Mouse (Mus musculus) heart, embryonic 13.5 days (tissue): ENCODE measurements around the gene Naaa. TPM values are rescaled to one million over a fixed set of nuclear protein-coding genes. Genes with fewer than 3 reads are reported as not detected.

Source experiments
- ATAC-seq: fragments of 200-750 bp; cut with Nextera tagmentation; 2 replicates; pipeline ENCODE4 v1.8.0; 2017; ENCODE audit warnings: moderate TSS enrichment; ENCODE audit not compliant: insufficient number of reproducible peaks, low FRiP score, low TSS enrichment; ENCODE audit errors: extremely low read depth
- H3K27ac ChIP-seq: fragments of 300-500 bp; sonication (generic); replicated peaks from 2 replicates; pipeline ENCODE4 v1.5.1; 2015; ENCODE audit warnings: moderate library complexity, mild to moderate bottlenecking, inconsistent platforms
- H3K27me3 ChIP-seq: fragments of 300-500 bp; sonication (generic); replicated peaks from 2 replicates; pipeline ENCODE4 v1.6.1; 2015; ENCODE audit warnings: mild to moderate bottlenecking, inconsistent platforms
- H3K36me3 ChIP-seq: fragments of 300-500 bp; sonication (generic); 2 replicates; pipeline ENCODE4 v1.6.1; 2015; ENCODE audit warnings: mild to moderate bottlenecking, inconsistent platforms
- H3K4me1 ChIP-seq: fragments of 300-500 bp; sonication (generic); 2 replicates; pipeline ENCODE4 v1.6.1; 2015; ENCODE audit warnings: inconsistent platforms
- H3K4me2 ChIP-seq: fragments of 300-500 bp; sonication (generic); 2 replicates; pipeline ENCODE4 v1.6.1; 2015; ENCODE audit warnings: inconsistent platforms, mild to moderate bottlenecking, moderate library complexity
- H3K4me3 ChIP-seq: fragments of 300-500 bp; sonication (generic); 2 replicates; pipeline ENCODE4 v1.5.1; 2015; ENCODE audit warnings: moderate library complexity, mild to moderate bottlenecking, inconsistent platforms
- H3K9ac ChIP-seq: fragments of 300-500 bp; sonication (generic); 2 replicates; pipeline ENCODE4 v1.6.1; 2015; ENCODE audit warnings: inconsistent platforms, mild to moderate bottlenecking, moderate library complexity
- H3K9me3 ChIP-seq: fragments of 300-500 bp; sonication (generic); 2 replicates; pipeline ENCODE4 v1.6.1; 2016; ENCODE audit warnings: inconsistent platforms
- WGBS: fragments of 180-500 bp; shearing (Covaris S2); methylation state at CpG from one replicate; pipeline ENCODE4 v1.1.7; 2015; ENCODE audit warnings: mixed read lengths; 5-methylcytosine and 5-hydroxymethylcytosine counted together
- polyA plus RNA-seq: library from polyadenylated mRNA; unstranded; fragments of >200 nt; fragmentation: Nextera tagmentation; extraction: Ambion mirVana; gene quantifications from 2 replicates; pipeline ENCODE4 v1.2.1, GENCODE M21; 2015

Gene Naaa
- polyA plus RNA-seq, 1 experiment from 2014 or later, result 4.5 TPM

DNA sequence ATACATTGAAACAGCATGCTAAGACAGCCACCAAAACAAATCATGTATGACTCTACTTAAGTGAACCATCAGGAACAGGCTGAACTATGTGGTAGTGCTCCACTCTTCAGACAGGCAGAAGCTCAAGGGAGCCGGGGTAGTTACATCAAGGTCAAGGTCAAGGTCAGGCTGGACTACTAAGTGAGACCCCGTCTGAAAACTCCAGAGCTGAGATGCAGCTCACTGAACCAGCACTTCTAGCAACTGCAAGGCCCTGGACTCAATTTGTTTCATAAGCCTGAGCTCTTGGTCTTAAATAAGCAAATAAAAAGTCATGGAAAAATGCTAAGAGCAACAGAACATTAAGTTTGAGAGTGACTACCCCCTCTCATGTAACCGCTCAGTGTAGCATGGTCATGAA lies 26.3 kb upstream of the Naaa start:
- no peak for ATAC-seq
- Histone ChIP-seq H3K9ac (no peak overlapping the region), H3K4me1 (peaks cover 14% of the 10 kb centered on the region), H3K27me3 (no peaks in the 10 kb centered on the region), H3K36me3 (peaks cover 70% of the 10 kb centered on the region), H3K4me3 (no peak overlapping the region), H3K27ac (no peak overlapping the region), H3K4me2 (no peak overlapping the region), H3K9me3 (no peaks in the 10 kb centered on the region)
- WGBS, result 63% methylated on average over 3 of the region's 3 CpGs

DNA sequence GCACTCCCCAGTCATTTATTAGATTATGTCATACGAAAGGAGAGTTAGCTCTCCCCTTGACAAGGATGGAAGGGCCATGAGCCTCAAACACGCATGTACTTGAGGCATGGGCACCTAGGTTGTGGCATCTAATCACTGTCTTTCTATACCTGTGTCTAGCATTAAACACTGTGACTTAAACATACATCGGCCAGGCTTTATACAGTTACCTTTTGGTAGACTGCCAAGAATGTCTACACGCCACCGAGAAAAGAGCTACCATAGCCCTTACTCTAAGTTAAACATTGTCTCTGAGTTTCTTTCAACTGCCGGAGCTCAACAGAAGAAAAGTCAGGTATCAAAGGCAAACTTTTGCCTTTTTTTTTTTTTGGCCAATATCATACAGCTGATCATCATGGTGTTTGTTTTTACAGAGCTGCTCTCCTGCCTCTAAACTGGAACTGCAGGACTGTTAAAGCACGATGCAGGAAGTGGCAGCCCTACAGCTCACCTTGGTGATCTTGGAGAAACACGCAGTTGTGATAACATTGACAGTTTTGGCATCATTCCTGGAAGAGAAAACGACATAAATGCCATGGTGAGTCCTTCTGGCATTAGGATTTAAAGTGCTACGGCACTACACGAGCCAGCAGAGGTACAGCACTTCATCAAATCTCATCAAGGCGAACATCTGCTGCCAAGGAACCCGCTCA lies 24.3 kb upstream of the Naaa start:
- no peak for ATAC-seq
- Histone ChIP-seq H3K9me3 (no peaks in the 10 kb centered on the region), H3K4me1 (peaks cover 3% of the 10 kb centered on the region; the same call in 1 of the 2 replicates), H3K4me3 (no peak overlapping the region), H3K4me2 (no peak overlapping the region), H3K9ac (no peak overlapping the region), H3K36me3 (peaks cover 85% of the 10 kb centered on the region), H3K27me3 (no peaks in the 10 kb centered on the region), H3K27ac (no peak overlapping the region)
- WGBS, result 69% methylated on average over 13 of the region's 13 CpGs

DNA sequence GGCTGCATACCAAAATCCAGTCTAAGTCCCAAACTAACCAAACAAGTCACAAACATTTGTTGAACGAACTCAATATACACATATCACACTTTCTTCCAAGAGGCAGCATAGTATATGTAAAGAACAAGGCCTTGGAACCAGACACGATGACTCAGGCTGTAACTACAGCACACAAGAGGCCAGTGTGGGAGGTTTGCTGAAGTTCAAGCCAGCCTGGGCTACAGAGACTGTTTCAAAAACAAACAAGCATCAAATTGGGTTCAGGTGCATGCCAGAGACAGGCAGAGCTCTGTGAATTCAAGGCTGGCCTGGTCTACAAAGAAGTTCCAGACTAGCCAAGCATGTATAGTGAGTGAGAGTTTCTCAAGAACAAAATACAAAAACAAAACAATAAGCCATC lies 16.6 kb upstream of the Naaa start:
- ATAC-seq, result no peak
- H3K9me3 ChIP-seq, result no peaks in the 10 kb centered on the region
- no peak overlapping the region for H3K27ac ChIP-seq
- 92% methylated on average over 2 of the region's 2 CpGs for WGBS
- H3K4me2 ChIP-seq, result no peak overlapping the region
- H3K9ac ChIP-seq, result no peak overlapping the region
- H3K27me3 ChIP-seq, result no peaks in the 10 kb centered on the region
- peaks cover 96% of the 10 kb centered on the region for H3K36me3 ChIP-seq
- H3K4me3 ChIP-seq, result no peak overlapping the region
- no peaks in the 10 kb centered on the region for H3K4me1 ChIP-seq

DNA sequence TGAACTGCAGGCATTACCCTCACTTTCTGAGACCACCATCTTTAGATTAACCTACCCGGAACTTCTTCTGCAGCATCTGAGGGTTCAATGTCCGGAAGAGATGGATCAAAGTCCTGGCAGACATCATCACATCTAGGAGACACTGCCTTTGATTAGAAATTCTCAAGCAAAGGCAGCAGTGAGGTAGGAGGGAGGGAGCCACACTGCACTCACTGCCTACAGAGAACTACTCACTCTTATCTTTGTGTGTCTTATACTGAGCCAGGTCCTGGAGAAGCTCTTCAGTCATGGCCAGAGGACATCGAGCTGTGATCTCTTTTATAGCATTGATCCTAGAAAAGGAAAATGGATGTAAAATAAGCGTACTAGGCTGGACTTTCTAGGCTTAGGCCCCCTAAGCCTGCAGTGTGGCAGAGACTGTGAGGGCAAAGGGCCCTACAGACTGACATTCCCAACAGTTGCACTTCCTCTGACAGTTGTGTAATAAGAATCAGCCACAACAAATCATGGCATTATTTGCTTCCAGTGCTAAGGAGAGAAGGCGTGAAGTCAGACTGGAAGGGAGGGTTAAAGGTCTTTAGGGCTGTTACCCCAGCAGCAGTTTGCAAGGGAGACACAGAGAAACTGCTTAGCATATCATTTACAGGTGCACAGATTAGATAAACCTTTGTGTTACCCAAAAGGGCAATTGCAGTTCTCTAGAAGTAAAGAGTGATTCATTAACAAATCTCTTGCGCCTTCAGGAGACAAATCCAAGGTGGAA lies 13.9 kb upstream of the Naaa start:
- H3K4me2 ChIP-seq, result no peak overlapping the region
- H3K36me3 ChIP-seq, result peaks cover 98% of the 10 kb centered on the region
- H3K4me1 ChIP-seq, result no peaks in the 10 kb centered on the region
- ATAC-seq, result no peak
- H3K27me3 ChIP-seq, result no peaks in the 10 kb centered on the region
- WGBS, result 76% methylated on average over 6 of the region's 6 CpGs
- H3K9me3 ChIP-seq, result no peaks in the 10 kb centered on the region
- no peak overlapping the region for H3K27ac ChIP-seq
- no peak overlapping the region for H3K4me3 ChIP-seq
- H3K9ac ChIP-seq, result no peak overlapping the region

DNA sequence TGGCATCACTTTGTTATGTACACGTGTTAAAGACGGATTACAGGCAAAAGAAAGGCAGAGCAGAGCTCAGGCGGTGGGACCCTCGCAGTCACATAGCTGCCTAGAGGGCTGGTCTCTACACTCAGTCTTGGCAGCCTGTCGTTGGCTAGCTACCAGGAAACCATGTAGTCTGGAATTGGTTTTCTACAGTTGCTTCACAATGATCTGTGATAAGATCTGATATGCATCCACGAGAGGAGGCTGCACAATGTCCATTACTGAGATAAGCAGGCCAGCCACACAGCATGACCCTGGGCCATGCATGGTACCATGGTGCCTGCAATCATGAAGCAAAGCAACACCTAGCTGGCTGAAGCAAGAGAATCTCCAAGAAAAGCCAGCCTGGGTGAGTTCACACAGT lies 9.9 kb upstream of the Naaa start:
- Histone ChIP-seq H3K36me3 (peaks cover 83% of the 10 kb centered on the region), H3K4me3 (no peak overlapping the region), H3K4me2 (no peak overlapping the region), H3K4me1 (peaks cover 9% of the 10 kb centered on the region), H3K9ac (no peak overlapping the region), H3K27me3 (no peaks in the 10 kb centered on the region), H3K9me3 (no peaks in the 10 kb centered on the region), H3K27ac (no peak overlapping the region)
- ATAC-seq, result no peak
- WGBS, result 79% methylated on average over 6 of the region's 6 CpGs

DNA sequence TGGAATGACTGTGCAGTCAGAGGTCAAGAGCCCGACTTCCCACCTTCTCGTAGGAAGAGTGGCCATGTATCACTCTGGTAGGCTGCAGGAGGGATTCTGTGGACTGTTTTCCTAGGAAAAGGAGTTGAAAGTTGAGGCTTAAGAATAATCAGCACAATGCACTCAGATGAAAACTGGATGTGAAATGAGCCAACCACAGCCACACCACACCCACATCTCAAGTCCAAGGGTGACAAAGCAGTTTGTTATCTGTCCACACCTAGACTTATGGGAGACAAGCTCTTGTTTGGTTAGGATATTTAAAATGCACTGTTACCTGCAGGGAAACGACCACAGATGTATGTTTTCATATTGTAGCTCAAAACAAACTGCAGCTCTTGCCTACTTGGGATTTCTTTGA lies 5.1 kb upstream of the Naaa start:
- ATAC-seq, result no peak
- Histone ChIP-seq H3K9ac (no peak overlapping the region), H3K4me3 (no peak overlapping the region), H3K27ac (no peak overlapping the region), H3K4me1 (peaks cover 21% of the 10 kb centered on the region), H3K27me3 (no peaks in the 10 kb centered on the region), H3K9me3 (no peaks in the 10 kb centered on the region), H3K36me3 (peaks cover 37% of the 10 kb centered on the region), H3K4me2 (no peak overlapping the region)
- WGBS, result 43% methylated on average over 3 of the region's 3 CpGs

DNA sequence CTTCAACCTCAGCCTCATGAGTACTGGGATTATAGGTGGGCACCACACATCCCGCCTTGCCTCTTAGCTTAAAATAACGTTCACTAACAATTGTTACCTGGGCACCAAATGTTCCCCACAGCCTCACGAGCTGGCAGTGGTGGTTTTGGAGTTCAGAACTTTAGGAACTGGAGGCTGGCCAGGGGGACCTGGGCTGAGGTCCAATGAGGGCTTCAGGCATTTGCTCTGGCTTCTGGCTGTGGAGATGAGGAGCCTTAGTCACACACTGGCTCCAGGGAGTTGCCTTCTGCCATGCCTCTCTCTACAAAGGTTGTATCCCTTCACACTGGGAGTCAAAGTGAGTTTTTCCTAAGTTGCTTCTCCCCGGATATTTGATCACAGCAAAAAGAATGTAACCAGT lies 4.6 kb upstream of the Naaa start:
- Histone ChIP-seq H3K9ac (no peak overlapping the region), H3K9me3 (no peaks in the 10 kb centered on the region), H3K27ac (no peak overlapping the region), H3K4me1 (peaks cover 21% of the 10 kb centered on the region), H3K4me3 (no peak overlapping the region), H3K36me3 (peaks cover 32% of the 10 kb centered on the region), H3K27me3 (no peaks in the 10 kb centered on the region), H3K4me2 (no peak overlapping the region)
- no peak for ATAC-seq
- WGBS, result 71% methylated on average over 4 of the region's 4 CpGs

DNA sequence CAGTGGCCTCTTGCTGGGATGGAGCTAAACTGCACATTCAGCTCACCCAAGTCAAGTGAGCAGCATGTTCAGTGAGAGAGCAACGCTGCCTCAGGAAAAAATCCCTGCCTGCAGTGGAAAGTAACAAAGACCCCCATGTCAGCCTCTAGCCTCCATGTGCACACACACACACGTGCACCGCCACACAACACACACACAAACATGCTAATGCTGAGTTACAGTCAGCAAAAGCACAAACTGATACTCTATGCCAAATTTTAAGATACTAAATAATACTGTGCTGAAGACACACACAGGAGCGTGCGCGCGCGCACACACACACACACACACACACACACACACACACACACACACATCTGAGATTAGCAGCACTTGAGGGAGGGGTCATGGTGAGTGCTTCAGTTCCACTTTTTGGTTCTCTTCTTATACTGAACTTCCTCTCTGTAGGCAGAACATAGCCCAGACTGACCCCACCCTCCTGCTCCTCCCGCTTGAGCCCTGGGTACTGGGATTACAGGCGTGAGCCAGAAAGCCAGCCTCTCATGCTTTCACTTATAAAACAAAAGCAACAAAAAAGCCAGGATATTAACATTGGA lies 1.1 kb upstream of the Naaa start:
- Histone ChIP-seq H3K4me2 (no peak overlapping the region), H3K4me1 (peaks cover 21% of the 10 kb centered on the region), H3K27me3 (peaks cover 8% of the 10 kb centered on the region), H3K27ac (no peak overlapping the region), H3K36me3 (no peaks in the 10 kb centered on the region), H3K9ac (no peak overlapping the region), H3K4me3 (no peak overlapping the region), H3K9me3 (no peaks in the 10 kb centered on the region)
- no peak for ATAC-seq
- WGBS, result 87% methylated on average over 10 of the region's 10 CpGs

DNA sequence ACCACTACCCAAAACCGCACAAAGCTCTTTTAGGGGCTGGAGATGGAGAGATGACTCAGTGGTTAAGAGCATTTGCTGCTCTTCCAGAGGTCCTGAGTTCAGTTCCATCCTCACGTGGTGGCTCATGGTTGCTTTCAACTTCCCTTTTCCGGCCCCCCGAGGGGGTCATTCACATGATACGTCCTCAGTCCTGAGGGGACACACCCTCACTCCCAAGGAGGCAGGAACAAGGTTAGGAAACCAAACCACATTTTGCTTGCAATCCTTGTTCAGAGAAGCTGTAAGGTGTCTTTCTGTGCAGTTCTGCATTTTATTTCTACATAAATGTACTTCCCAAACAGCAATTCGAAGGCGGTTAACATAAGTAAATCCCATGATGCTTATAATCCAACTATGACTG lies 7.5 kb downstream of the Naaa start:
- Histone ChIP-seq H3K27ac (no peak overlapping the region), H3K36me3 (no peaks in the 10 kb centered on the region), H3K9me3 (no peaks in the 10 kb centered on the region), H3K4me1 (no peaks in the 10 kb centered on the region), H3K9ac (no peak overlapping the region), H3K27me3 (peaks cover 2% of the 10 kb centered on the region; the same call in 1 of the 2 replicates), H3K4me2 (no peak overlapping the region), H3K4me3 (no peak overlapping the region)
- WGBS, result 78% methylated on average over 7 of the region's 7 CpGs
- no peak for ATAC-seq

DNA sequence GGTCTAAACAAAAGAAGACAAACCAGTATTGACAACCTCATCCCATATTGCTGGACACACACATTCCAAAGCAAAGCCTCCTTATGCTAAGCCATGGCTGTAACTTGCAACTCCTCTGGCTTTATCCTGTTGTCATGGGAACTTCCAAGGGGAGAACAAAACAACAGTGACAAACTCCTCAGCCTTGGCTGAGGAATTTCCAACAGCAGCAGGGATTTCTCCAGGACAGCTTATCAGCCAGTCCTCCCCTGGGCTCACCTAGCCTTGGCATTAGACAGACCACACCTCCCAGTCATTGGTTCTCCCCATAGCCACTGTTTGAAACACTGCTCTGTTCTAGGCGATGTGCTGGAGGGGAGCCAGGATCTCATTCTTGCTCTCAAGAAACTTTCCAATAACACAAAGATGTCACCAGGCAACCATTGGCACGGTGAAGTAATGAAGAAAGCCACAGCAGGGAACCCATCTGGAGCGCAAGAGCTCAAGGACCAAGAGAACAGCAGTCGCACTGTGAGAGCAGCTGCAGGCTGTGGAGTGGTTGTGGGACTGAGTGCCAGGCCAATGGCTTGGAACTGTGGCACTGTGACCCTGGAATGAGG lies 14.1 kb downstream of the Naaa start:
- WGBS, result 29% methylated on average over 4 of the region's 4 CpGs
- peaks cover 21% of the 10 kb centered on the region for H3K4me1 ChIP-seq
- H3K36me3 ChIP-seq, result no peaks in the 10 kb centered on the region
- no peaks in the 10 kb centered on the region for H3K9me3 ChIP-seq
- H3K27ac ChIP-seq, result peak overlapping the region; percentile 58; the same call in 1 of the 2 replicates
- 0 out of 2 replicates have a peak, but pooled peaks have one; percentile 40 for ATAC-seq
- no peak overlapping the region for H3K9ac ChIP-seq
- H3K4me3 ChIP-seq, result no peak overlapping the region
- peak overlapping the region; percentile 2; the same call in 1 of the 2 replicates for H3K4me2 ChIP-seq
- no peaks in the 10 kb centered on the region for H3K27me3 ChIP-seq

DNA sequence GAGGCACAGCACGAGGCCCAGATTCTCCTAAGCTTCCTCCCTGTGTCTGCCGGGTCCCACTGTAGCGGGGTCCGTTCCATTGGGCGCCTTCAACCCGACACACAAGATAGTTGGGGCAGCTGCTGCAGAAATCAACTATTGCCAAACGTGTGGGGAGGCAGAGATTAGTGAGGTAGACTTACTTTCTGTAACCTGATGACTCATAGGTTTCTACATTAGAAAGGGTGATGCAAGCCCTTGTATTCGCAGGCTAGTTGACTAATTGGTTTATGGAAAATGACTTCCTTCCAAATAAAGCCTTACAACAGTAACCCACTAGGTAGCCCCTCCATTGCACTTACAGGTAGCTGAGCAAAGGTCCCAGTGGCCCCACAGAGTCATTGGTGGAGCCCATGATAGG lies 15.3 kb downstream of the Naaa start:
- no peak overlapping the region for H3K4me2 ChIP-seq
- WGBS, result 77% methylated on average over 8 of the region's 8 CpGs
- no peaks in the 10 kb centered on the region for H3K36me3 ChIP-seq

More for the DNA sequence above, 15.3 kb downstream of the Naaa start:
- Histone ChIP-seq H3K4me3 (no peak overlapping the region), H3K4me1 (peaks cover 21% of the 10 kb centered on the region), H3K27ac (no peak overlapping the region), H3K9me3 (no peaks in the 10 kb centered on the region), H3K9ac (no peak overlapping the region), H3K27me3 (no peaks in the 10 kb centered on the region)
- no peak for ATAC-seq
